Mouse (Mus musculus) cerebellum, adult 9-11 months (tissue): Measurements from ENCODE around the gene Serpinb9e.
"Not testable (repeated sequence)": the region's sequence is repeated elsewhere in the genome, so short reads cannot be mapped to it uniquely, and the experiment has no call there.

ENCODE experiments used
- DNase-seq: peaks from one replicate; pipeline ENCODE4 v3.0.0; 2022

The Serpinb9e gene

DNA sequence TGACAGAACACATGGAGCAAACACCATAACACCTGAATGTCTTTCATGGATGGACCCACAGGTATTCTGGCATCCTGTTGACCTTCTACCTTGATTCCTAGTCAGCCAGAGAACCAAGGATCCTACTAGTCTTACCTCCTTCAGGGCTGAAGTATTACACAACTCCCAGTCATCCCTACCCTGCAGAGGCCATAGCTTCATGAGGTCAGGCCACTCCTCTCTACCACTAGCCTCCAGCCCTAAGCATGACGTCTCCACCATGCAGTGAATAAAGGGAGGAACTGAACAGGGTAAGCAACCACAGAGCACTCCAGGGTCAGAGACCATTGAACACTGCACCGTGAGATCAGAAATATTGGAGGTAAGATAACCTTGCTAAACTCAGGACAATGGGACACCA is at the start of gene Serpinb9e:
Gene Serpinb9e (plus strand): TSS at position 301 of the 400 bp plus-strand sequence.
- not testable (repeated sequence) for DNase-seq

DNA sequence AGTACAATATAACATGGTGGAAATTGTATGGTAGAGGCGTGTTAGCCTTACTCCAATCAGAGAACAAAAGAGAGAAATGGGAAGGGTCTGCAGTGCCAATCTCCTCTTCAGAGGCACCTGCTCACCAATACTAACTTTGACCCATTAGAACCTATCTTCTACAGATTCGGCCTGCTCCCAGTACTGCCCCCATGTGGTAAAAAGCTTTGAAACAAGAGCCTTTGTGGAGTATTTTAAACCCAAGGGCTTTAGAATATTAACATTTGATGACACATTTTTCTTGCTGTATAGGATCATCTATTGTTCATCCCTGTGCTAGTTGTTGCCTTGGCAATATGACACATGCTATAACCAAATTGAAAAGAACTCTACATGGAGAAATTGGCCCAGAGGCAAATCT is 49.7 kb upstream of the Serpinb9e start:
- DNase-seq = no peak

DNA sequence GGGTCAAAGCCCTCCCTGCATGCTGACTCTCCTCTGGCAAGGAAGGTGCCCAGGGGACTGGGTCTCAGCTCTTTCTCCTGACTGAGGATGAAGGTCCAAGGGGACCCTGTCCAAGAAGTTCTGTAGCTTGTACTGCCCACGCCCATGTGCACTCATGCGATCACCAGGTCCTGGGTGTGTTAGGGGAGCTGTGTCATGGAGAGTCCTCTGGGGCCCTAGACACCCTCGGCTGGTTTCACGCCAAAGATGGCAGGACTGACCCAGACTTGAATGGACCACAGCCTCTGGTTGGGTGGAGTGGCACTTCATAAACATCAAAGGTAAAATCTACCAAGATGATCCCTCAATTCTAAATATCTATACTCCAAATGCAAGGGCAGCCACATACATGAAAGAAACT is 59.2 kb downstream of the Serpinb9e start:
- DNase-seq = not testable (repeated sequence)
